ENCODE assay signal across 20 mouse cellular contexts in genomic region chr10:37423047-37423446, GRCm38 (mm10).
DNase-seq lines count a peak whose midpoint lies in the region; ATAC-seq and TF ChIP-seq lines count a peak whose summit lies in the region.
"Had no signal": no experiment of that assay in that cellular context is flagged by ENCODE, and none has a peak within 500 bp of the region (broad histone marks: within the 10 kb centered on the region; RNA-seq: fewer than 3 reads in every experiment).

No protein-coding gene starts in this region.

- H3ac ChIP-seq in myocyte (ENCODE audit: control insufficient read depth, insufficient read length) = no peak overlapping the region

- WGBS in kidney, embryonic 16.5 days = 43% methylated on average over 1 of the region's 1 CpGs
- WGBS in lung, embryonic 15.5 days = 13% methylated on average over 1 of the region's 1 CpGs

- H3K4me3 ChIP-seq in gastrocnemius, adult 2 months = no peak overlapping the region
- no peak overlapping the region for H3K4me3 ChIP-seq in kidney, embryonic 16.5 days (ENCODE audit: low read length)
- H3K4me3 ChIP-seq in lung, embryonic 15.5 days = no peak overlapping the region
- H3K4me3 ChIP-seq in myocyte = no peak overlapping the region
- H3K4me3 ChIP-seq: embryonic facial prominence, embryonic 15.5 days; forebrain, embryonic 15.5 days; heart, embryonic 12.5 days; hindbrain, embryonic 10.5 days had no signal

- H3K4me2 ChIP-seq in kidney, embryonic 16.5 days (replicated peaks; ENCODE audit: low read depth, low read length) = no peak overlapping the region
- no peak overlapping the region; the same call in 1 of the 2 replicates for H3K4me2 ChIP-seq in lung, embryonic 15.5 days
- H3K4me2 ChIP-seq in myocyte (ENCODE audit: low read depth) = peak overlapping the region; percentile 53
- H3K4me2 ChIP-seq: embryonic facial prominence, embryonic 15.5 days; forebrain, embryonic 15.5 days; heart, embryonic 12.5 days had no signal

- peak overlapping the region; percentile 66 for H3K27ac ChIP-seq in gastrocnemius, adult 2 months
- H3K27ac ChIP-seq in kidney, embryonic 16.5 days (ENCODE audit: low read length) = peak overlapping the region; percentile 65; the same call in 1 of the 2 replicates
- peak overlapping the region; percentile 55; the same call in 1 of the 2 replicates for H3K27ac ChIP-seq in lung, embryonic 15.5 days
- H3K27ac ChIP-seq: embryonic facial prominence, embryonic 15.5 days; forebrain, embryonic 15.5 days; hindbrain, embryonic 10.5 days had no signal

- H3K4me1 ChIP-seq in kidney, embryonic 16.5 days (ENCODE audit: insufficient read depth, low read length) = 0 out of 2 replicates have a peak, but pooled peaks cover 4% of the 10 kb centered on the region
- peaks cover 9% of the 10 kb centered on the region for H3K4me1 ChIP-seq in lung, embryonic 15.5 days
- H3K4me1 ChIP-seq: embryonic facial prominence, embryonic 15.5 days; forebrain, embryonic 15.5 days had no signal

- intact Hi-C loops in gastrocnemius, adult 2 months (cut with DNase I) = no loop called here

- TF ChIP-seq CTCF in gastrocnemius, adult 2 months (IDR thresholded peaks at IDR 0.05) = no peak

- H3K36me3 ChIP-seq in kidney, embryonic 16.5 days (ENCODE audit: insufficient read depth, low read length) = no peaks in the 10 kb centered on the region
- H3K36me3 ChIP-seq in lung, embryonic 15.5 days = no peaks in the 10 kb centered on the region
- no peaks in the 10 kb centered on the region for H3K36me3 ChIP-seq in myocyte (ENCODE audit: control insufficient read depth, insufficient read depth)
- H3K36me3 ChIP-seq: embryonic facial prominence, embryonic 15.5 days; forebrain, embryonic 15.5 days; G1E; heart, embryonic 12.5 days; hindbrain, embryonic 10.5 days had no signal

- H3K27me3 ChIP-seq in kidney, embryonic 16.5 days (ENCODE audit: insufficient read depth, low read length) = no peaks in the 10 kb centered on the region
- H3K27me3 ChIP-seq in lung, embryonic 15.5 days = no peaks in the 10 kb centered on the region
- no peaks in the 10 kb centered on the region for H3K27me3 ChIP-seq in myocyte (ENCODE audit: control insufficient read depth, insufficient read depth, insufficient read length)
- H3K27me3 ChIP-seq: embryonic facial prominence, embryonic 15.5 days; forebrain, embryonic 15.5 days; heart, embryonic 12.5 days had no signal

- no peak overlapping the region for H3K9ac ChIP-seq in kidney, embryonic 16.5 days (replicated peaks; ENCODE audit: low read length)
- H3K9ac ChIP-seq in lung, embryonic 15.5 days = no peak overlapping the region
- H3K9ac ChIP-seq: embryonic facial prominence, embryonic 15.5 days; forebrain, embryonic 15.5 days; heart, embryonic 12.5 days had no signal

- TF ChIP-seq POLR2A in myocyte (IDR thresholded peaks at IDR 0.05; ENCODE audit: insufficient read length, low read depth) = no peak

- no peaks in the 10 kb centered on the region for H3K79me2 ChIP-seq in myocyte (ENCODE audit: control insufficient read depth, insufficient read depth)

- no peak for DNase-seq in gastrocnemius, adult 2 months
- no peak for DNase-seq in gastrocnemius, postnatal 25 days
- no peak for DNase-seq in kidney, adult 9 months
- DNase-seq in lung, postnatal 4 days = no peak
- DNase-seq in ovary, postnatal 10 days (ENCODE audit: low spot score) = no peak
- DNase-seq: adrenal gland, adult 8-10 months; adrenal gland, postnatal 36 days; B cell, adult 2 months; cerebellum, adult 2 months; cerebellum, postnatal 10 days; gastrocnemius, postnatal 14 days had no signal

- H3K9me3 ChIP-seq in kidney, embryonic 16.5 days (ENCODE audit: low read length) = no peaks in the 10 kb centered on the region
- no peaks in the 10 kb centered on the region for H3K9me3 ChIP-seq in lung, embryonic 15.5 days
- H3K9me3 ChIP-seq: embryonic facial prominence, embryonic 15.5 days; forebrain, embryonic 15.5 days; G1E; heart, embryonic 12.5 days; hindbrain, embryonic 10.5 days had no signal

- ATAC-seq in kidney, embryonic 16.5 days (ENCODE audit: low FRiP score, low TSS enrichment) = no peak
- peak; percentile 35; the same call in 1 of the 2 replicates for ATAC-seq in lung, embryonic 15.5 days (ENCODE audit: borderline replicate concordance, extremely low read depth, low FRiP score, low TSS enrichment)
- ATAC-seq: CD4-positive, CD25-positive, alpha-beta regulatory T cell, adult 4 months; forebrain, embryonic 15.5 days had no signal

TF ChIP-seq in myocyte, 11 proteins besides CTCF, POLR2A, EP300 and RAD21:
- TF ChIP-seq REST (IDR thresholded peaks at IDR 0.05; ENCODE audit: insufficient read depth, insufficient read length) (no peak), USF1 (IDR thresholded peaks at IDR 0.05; ENCODE audit: low read depth) (no peak), SRF (IDR thresholded peaks at IDR 0.05; ENCODE audit: control insufficient read depth, insufficient read length, low read depth) (no peak), MYOD1 (IDR thresholded peaks at IDR 0.05; ENCODE audit: control insufficient read depth in 1 of 3, insufficient read length in 2 of 3, low read depth in 2 of 3) (no peak), MYOG (IDR thresholded peaks at IDR 0.05; ENCODE audit: control insufficient read depth in 1 of 3, insufficient read depth in 1 of 3, insufficient read length in 2 of 3, low read depth in 2 of 3) (no peak)
